Mouse (Mus musculus): ENCODE measurements at regions not wholly inside any gene's neighbourhood (a gene's known extent, or its start where the extent isn't known, plus 50 kb on each side); places are given as distances from the start of the nearest gene placed in this dataset.

DNA sequence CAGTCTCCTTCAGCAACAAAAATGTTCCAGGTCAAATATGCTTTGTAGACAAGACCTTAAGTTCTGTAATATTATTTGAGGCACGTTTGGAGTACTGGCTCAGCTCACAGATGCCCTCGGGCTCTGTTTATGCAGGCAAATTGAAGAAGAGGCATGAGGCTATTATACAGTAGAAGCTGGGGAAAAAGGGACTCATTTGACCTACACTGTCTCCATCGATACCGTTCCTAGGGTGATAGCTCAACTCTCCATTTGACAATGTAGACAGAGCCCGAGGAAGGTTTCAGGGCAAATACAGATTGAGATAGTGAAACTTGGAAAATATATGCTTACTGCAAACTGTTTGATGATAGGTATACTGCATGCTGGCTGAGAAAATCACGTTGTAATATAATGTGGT, 1371.9 kb upstream of the Cdh8 start:
- TF ChIP-seq HCFC1 (IDR thresholded peaks at IDR 0.05; ENCODE audit: borderline replicate concordance, insufficient read depth, low read length) (no peak), ZNF384 (IDR thresholded peaks at IDR 0.05; ENCODE audit: low read depth, low read length) (no peak), CHD2 (IDR thresholded peaks at IDR 0.05; ENCODE audit: low read depth, low read length) (no peak)
